Mouse (Mus musculus): Measurements from ENCODE around the gene Mrpl22. TPM values are rescaled to one million over a fixed set of nuclear protein-coding genes. Genes with fewer than 3 reads are reported as not detected.
A peak's percentile ranks its signal among the peaks of the same experiment; 100 is the strongest.

Mrpl22 gene
- total RNA-seq (2017): 57.3 and 68.1 TPM in 2 replicates

- peak; percentile 74 to 90 for ATAC-seq (replicated peaks in 1 of 2; ENCODE audit: insufficient read depth in 1 of 2, low FRiP score in 2 of 2, low TSS enrichment in 1 of 2, low read depth in 1 of 2, poor library complexity in 2 of 2, severe bottlenecking in 2 of 2)
Observed at GRCm38 (mm10) chr11:58171459-58172091, at the start of gene Mrpl22. TSS of gene Mrpl22 (plus strand) at chr11:58171661.

GRCm38 (mm10) chr11:58123711-58124110 is 47.8 kb upstream of the Mrpl22 start:
- no peak for ATAC-seq (replicated peaks in 1 of 2; ENCODE audit: insufficient read depth in 1 of 2, low FRiP score in 2 of 2, low TSS enrichment in 1 of 2, low read depth in 1 of 2, poor library complexity in 2 of 2, severe bottlenecking in 2 of 2)

GRCm38 (mm10) chr11:58125021-58125420 is 46.4 kb upstream of the Mrpl22 start:
- ATAC-seq (replicated peaks in 1 of 2; ENCODE audit: insufficient read depth in 1 of 2, low FRiP score in 2 of 2, low TSS enrichment in 1 of 2, low read depth in 1 of 2, poor library complexity in 2 of 2, severe bottlenecking in 2 of 2): no peak

- peak in 1 of 2 experiments; percentile 35; a peak in 1 of 4 replicates for ATAC-seq (replicated peaks in 1 of 2; ENCODE audit: insufficient read depth in 1 of 2, low FRiP score in 2 of 2, low TSS enrichment in 1 of 2, low read depth in 1 of 2, poor library complexity in 2 of 2, severe bottlenecking in 2 of 2)
Observed at GRCm38 (mm10) chr11:58126397-58127160, 44.9 kb upstream of the Mrpl22 start.

- no peak for ATAC-seq (replicated peaks in 1 of 2; ENCODE audit: insufficient read depth in 1 of 2, low FRiP score in 2 of 2, low TSS enrichment in 1 of 2, low read depth in 1 of 2, poor library complexity in 2 of 2, severe bottlenecking in 2 of 2)
Observed at GRCm38 (mm10) chr11:58127544-58127943, 43.9 kb upstream of the Mrpl22 start.

GRCm38 (mm10) chr11:58129302-58129843 is 42.1 kb upstream of the Mrpl22 start:
- no peak for ATAC-seq (replicated peaks in 1 of 2; ENCODE audit: insufficient read depth in 1 of 2, low FRiP score in 2 of 2, low TSS enrichment in 1 of 2, low read depth in 1 of 2, poor library complexity in 2 of 2, severe bottlenecking in 2 of 2)

GRCm38 (mm10) chr11:58132026-58132425 is 39.4 kb upstream of the Mrpl22 start:
- no peak for ATAC-seq (replicated peaks in 1 of 2; ENCODE audit: insufficient read depth in 1 of 2, low FRiP score in 2 of 2, low TSS enrichment in 1 of 2, low read depth in 1 of 2, poor library complexity in 2 of 2, severe bottlenecking in 2 of 2)

GRCm38 (mm10) chr11:58134869-58135268 is 36.6 kb upstream of the Mrpl22 start:
- no peak; a peak in 1 of 4 replicates for ATAC-seq (replicated peaks in 1 of 2; ENCODE audit: insufficient read depth in 1 of 2, low FRiP score in 2 of 2, low TSS enrichment in 1 of 2, low read depth in 1 of 2, poor library complexity in 2 of 2, severe bottlenecking in 2 of 2)

GRCm38 (mm10) chr11:58135296-58135695 is 36.2 kb upstream of the Mrpl22 start:
- ATAC-seq (replicated peaks in 1 of 2; ENCODE audit: insufficient read depth in 1 of 2, low FRiP score in 2 of 2, low TSS enrichment in 1 of 2, low read depth in 1 of 2, poor library complexity in 2 of 2, severe bottlenecking in 2 of 2): no peak

- ATAC-seq (replicated peaks in 1 of 2; ENCODE audit: insufficient read depth in 1 of 2, low FRiP score in 2 of 2, low TSS enrichment in 1 of 2, low read depth in 1 of 2, poor library complexity in 2 of 2, severe bottlenecking in 2 of 2): no peak
Observed at GRCm38 (mm10) chr11:58136677-58137076, 34.8 kb upstream of the Mrpl22 start.

GRCm38 (mm10) chr11:58138821-58139220 is 32.6 kb upstream of the Mrpl22 start:
- no peak for ATAC-seq (replicated peaks in 1 of 2; ENCODE audit: insufficient read depth in 1 of 2, low FRiP score in 2 of 2, low TSS enrichment in 1 of 2, low read depth in 1 of 2, poor library complexity in 2 of 2, severe bottlenecking in 2 of 2)

GRCm38 (mm10) chr11:58139466-58139865 is 32.0 kb upstream of the Mrpl22 start:
- ATAC-seq (replicated peaks in 1 of 2; ENCODE audit: insufficient read depth in 1 of 2, low FRiP score in 2 of 2, low TSS enrichment in 1 of 2, low read depth in 1 of 2, poor library complexity in 2 of 2, severe bottlenecking in 2 of 2): no peak

- ATAC-seq (replicated peaks in 1 of 2; ENCODE audit: insufficient read depth in 1 of 2, low FRiP score in 2 of 2, low TSS enrichment in 1 of 2, low read depth in 1 of 2, poor library complexity in 2 of 2, severe bottlenecking in 2 of 2): peak; percentile 32 to 51; a peak in 2 of 4 replicates
Observed at GRCm38 (mm10) chr11:58143704-58144426, 27.6 kb upstream of the Mrpl22 start.

GRCm38 (mm10) chr11:58146241-58146640 is 25.2 kb upstream of the Mrpl22 start:
- ATAC-seq (replicated peaks in 1 of 2; ENCODE audit: insufficient read depth in 1 of 2, low FRiP score in 2 of 2, low TSS enrichment in 1 of 2, low read depth in 1 of 2, poor library complexity in 2 of 2, severe bottlenecking in 2 of 2): no peak

- ATAC-seq (replicated peaks in 1 of 2; ENCODE audit: insufficient read depth in 1 of 2, low FRiP score in 2 of 2, low TSS enrichment in 1 of 2, low read depth in 1 of 2, poor library complexity in 2 of 2, severe bottlenecking in 2 of 2): no peak
Observed at GRCm38 (mm10) chr11:58155458-58155857, 16.0 kb upstream of the Mrpl22 start.

GRCm38 (mm10) chr11:58156871-58157270 is 14.6 kb upstream of the Mrpl22 start:
- no peak for ATAC-seq (replicated peaks in 1 of 2; ENCODE audit: insufficient read depth in 1 of 2, low FRiP score in 2 of 2, low TSS enrichment in 1 of 2, low read depth in 1 of 2, poor library complexity in 2 of 2, severe bottlenecking in 2 of 2)

GRCm38 (mm10) chr11:58165072-58165471 is 6.4 kb upstream of the Mrpl22 start:
- ATAC-seq (replicated peaks in 1 of 2; ENCODE audit: insufficient read depth in 1 of 2, low FRiP score in 2 of 2, low TSS enrichment in 1 of 2, low read depth in 1 of 2, poor library complexity in 2 of 2, severe bottlenecking in 2 of 2): no peak

- ATAC-seq (replicated peaks in 1 of 2; ENCODE audit: insufficient read depth in 1 of 2, low FRiP score in 2 of 2, low TSS enrichment in 1 of 2, low read depth in 1 of 2, poor library complexity in 2 of 2, severe bottlenecking in 2 of 2): peak in 1 of 2 experiments; percentile 15; a peak in 1 of 4 replicates
Observed at GRCm38 (mm10) chr11:58167822-58168166, 3.7 kb upstream of the Mrpl22 start.

Measured in hematopoietic stem cell, adult 5-6 weeks (primary cell).